Mouse (Mus musculus) MEL (cell line): Measurements from ENCODE around the gene Edar.

Experiments used
- CHD1 ChIP-seq: IDR thresholded peaks from 2 replicates; pipeline ENCODE4 v1.6.1; 2012; ENCODE audit warnings: low read depth, mild to moderate bottlenecking, inconsistent platforms, low read length, improper control_type of control experiment
- CTCF ChIP-seq, 3 experiments: IDR thresholded peaks in 2 of 3; conservative IDR thresholded peaks in 1 of 3; 2 replicates each; pipeline ENCODE4 v1.5.1; 2011 to 2012; ENCODE audit warnings: low read length in 3 of 3, low read depth in 2 of 3, mild to moderate bottlenecking in 2 of 3, improper control_type of control experiment in 1 of 3, inconsistent platforms in 1 of 3, mixed read lengths in 1 of 3, moderate library complexity in 1 of 3; ENCODE audit not compliant: control insufficient read depth in 1 of 3, insufficient read depth in 1 of 3, poor library complexity in 1 of 3, severe bottlenecking in 1 of 3
- E2F4 ChIP-seq: IDR thresholded peaks from 2 replicates; pipeline ENCODE4 v1.6.1; 2011; ENCODE audit warnings: low read depth, low read length, improper control_type of control experiment, borderline replicate concordance
- EP300 ChIP-seq, 2 experiments: IDR thresholded peaks; 2 replicates each; pipeline ENCODE4 v1.6.1; 2011; ENCODE audit warnings: improper control_type of control experiment in 2 of 2, low read length in 2 of 2, low read depth in 1 of 2, mild to moderate bottlenecking in 1 of 2
- GATA1 ChIP-seq: IDR thresholded peaks from 2 replicates; pipeline ENCODE4 v1.6.1; 2011; ENCODE audit warnings: low read depth, low read length, improper control_type of control experiment
- HCFC1 ChIP-seq: IDR thresholded peaks from 2 replicates; pipeline ENCODE4 v1.6.1; 2012; ENCODE audit warnings: low read depth, mild to moderate bottlenecking, inconsistent platforms, low read length, improper control_type of control experiment, moderate library complexity
- NRF1 ChIP-seq: IDR thresholded peaks from 2 replicates; pipeline ENCODE4 v1.6.1; 2014; ENCODE audit warnings: low read depth, mild to moderate bottlenecking, inconsistent platforms, low read length, improper control_type of control experiment, moderate library complexity; ENCODE audit not compliant: poor library complexity, insufficient read depth, severe bottlenecking
- POLR2A ChIP-seq, 2 experiments: IDR thresholded peaks; 2 replicates each; pipeline ENCODE4 v1.6.1; 2011 to 2012; ENCODE audit warnings: low read length in 2 of 2, mild to moderate bottlenecking in 2 of 2, control low read depth in 1 of 2, improper control_type of control experiment in 1 of 2, low read depth in 1 of 2, moderate library complexity in 1 of 2; ENCODE audit not compliant: control insufficient read depth in 1 of 2, insufficient read depth in 1 of 2, poor library complexity in 1 of 2
- TCF12 ChIP-seq: IDR thresholded peaks from 2 replicates; pipeline ENCODE4 v1.6.1; 2014; ENCODE audit warnings: low read depth, mild to moderate bottlenecking, inconsistent platforms, low read length, improper control_type of control experiment, moderate library complexity
- USF1 ChIP-seq: IDR thresholded peaks from 2 replicates; pipeline ENCODE4 v1.6.1; 2014; ENCODE audit warnings: low read depth, mild to moderate bottlenecking, inconsistent platforms, low read length, improper control_type of control experiment, moderate library complexity
- USF2 ChIP-seq, 2 experiments: IDR thresholded peaks; 2 replicates each; pipeline ENCODE4 v1.6.1; 2011 to 2012; ENCODE audit warnings: improper control_type of control experiment in 2 of 2, low read length in 2 of 2, borderline replicate concordance in 1 of 2, inconsistent platforms in 1 of 2, low read depth in 1 of 2, mild to moderate bottlenecking in 1 of 2; ENCODE audit not compliant: insufficient read depth in 1 of 2

DNA sequence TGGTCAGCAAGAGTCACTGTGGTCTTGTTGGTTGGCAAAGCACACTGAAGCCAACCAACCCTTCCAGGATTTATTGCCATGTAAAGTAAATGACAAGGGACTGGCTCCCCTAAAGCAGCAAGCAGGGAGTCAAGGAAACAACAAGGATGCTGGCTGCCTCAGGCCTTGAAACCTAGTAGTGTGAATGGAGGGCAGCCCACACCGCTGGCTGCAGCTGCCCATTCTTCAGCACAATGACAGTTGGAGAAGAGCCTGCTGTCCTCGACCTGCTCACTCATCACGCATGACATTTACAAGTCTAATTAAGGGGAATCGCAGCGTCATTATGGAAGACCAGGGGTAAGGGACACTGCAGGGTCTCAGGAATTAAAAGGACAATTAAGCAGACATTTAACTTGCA is 74.5 kb downstream of the Edar start:
- no peak for TF ChIP-seq CTCF (IDR thresholded peaks at IDR 0.05 in 2 of 3, conservative IDR thresholded peaks at IDR 0.05 in 1 of 3; ENCODE audit: control insufficient read depth in 1 of 3, insufficient read depth in 1 of 3, low read depth in 2 of 3, low read length in 3 of 3, poor library complexity in 1 of 3, severe bottlenecking in 1 of 3)
- TF ChIP-seq USF2 (IDR thresholded peaks at IDR 0.05; ENCODE audit: borderline replicate concordance in 1 of 2, insufficient read depth in 1 of 2, low read depth in 1 of 2, low read length in 2 of 2), result no peak
- no peak for TF ChIP-seq HCFC1
- no peak for TF ChIP-seq EP300 (IDR thresholded peaks at IDR 0.05; ENCODE audit: low read depth in 1 of 2, low read length in 2 of 2)
- TF ChIP-seq TCF12, result no peak
- TF ChIP-seq CHD1, result no peak
- no peak for TF ChIP-seq GATA1
- no peak for TF ChIP-seq USF1
- TF ChIP-seq POLR2A (IDR thresholded peaks at IDR 0.05; ENCODE audit: control insufficient read depth in 1 of 2, insufficient read depth in 1 of 2, low read depth in 1 of 2, low read length in 2 of 2, poor library complexity in 1 of 2), result no peak
- no peak for TF ChIP-seq NRF1
- no peak for TF ChIP-seq E2F4
